Mouse (Mus musculus): ENCODE data around the gene Madcam1. TPM values are rescaled to one million over a fixed set of nuclear protein-coding genes. Genes with fewer than 3 reads are reported as not detected.
A peak's percentile ranks its signal among the peaks of the same experiment; 100 is the strongest.
"Not testable (repeated sequence)": the region's sequence is repeated elsewhere in the genome, so short reads cannot be mapped to it uniquely, and the experiment has no call there.

The Madcam1 gene
- polyA plus RNA-seq, 1 experiment from 2014 or later, result not detected

GRCm38 (mm10) chr10:79701443-79702129 lies 37.2 kb downstream of the Madcam1 start:
- H3K27me3 ChIP-seq, result no peaks in the 10 kb centered on the region
- ChIA-PET CTCF (interaction anchor here (1.8 kb wide), 1 partner anchor 18 kb away, joined by 7 read pairs; no protein-coding TSS in a partner anchor), POLR2A (no interaction called here)
- no peak for DNase-seq (ENCODE audit: low read depth, low spot score)
- TF ChIP-seq CTCF (IDR thresholded peaks at IDR 0.05), result no peak
- ATAC-seq, result no peak
- in situ Hi-C loops (cut with MboI; ENCODE audit: low pct_unique_long_range_greater_than_20kb), result no loop called here

- CTCF ChIA-PET, result interaction anchor here (3.8 kb wide), 1 partner anchor 9 kb away, joined by 15 read pairs; no protein-coding TSS in a partner anchor
- DNase-seq (ENCODE audit: low read depth, low spot score); in situ Hi-C loops (cut with MboI; ENCODE audit: low pct_unique_long_range_greater_than_20kb); POLR2A ChIA-PET; H3K27me3 ChIP-seq; ATAC-seq: not testable (repeated sequence)
These were observed 38.6 kb downstream of the Madcam1 start for GRCm38 (mm10) chr10:79702970-79703369.

DNA sequence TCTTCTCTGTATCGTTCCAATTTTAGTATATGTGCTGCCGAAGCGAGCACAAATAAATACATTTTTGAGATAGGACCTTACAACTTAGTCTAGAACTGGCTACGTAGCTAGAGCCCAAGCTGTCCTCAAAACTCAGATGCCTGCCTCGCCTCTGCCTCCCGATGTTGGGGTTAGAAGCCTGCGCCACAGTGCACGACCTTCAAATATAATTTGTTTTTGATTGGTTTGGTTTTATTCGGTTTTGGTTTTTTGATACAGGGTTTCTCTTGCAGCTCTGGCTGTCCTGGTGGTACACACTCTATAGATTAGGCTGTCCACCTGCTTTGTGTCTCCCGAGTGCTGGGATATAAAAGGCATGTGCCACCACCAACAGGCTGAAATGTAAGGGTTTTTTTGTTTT lies 39.2 kb downstream of the Madcam1 start:
- ChIA-PET POLR2A (interaction anchor here (0.6 to 2.1 kb wide), 5 partner anchors 11 to 63 kb away, joined by 3 to 9 read pairs (median 4); partner anchors contain the start of gene Cdc34), CTCF (interaction anchor here (0.8 to 3.8 kb wide), 2 partner anchors 10 to 20 kb away, joined by 3 to 15 read pairs; no protein-coding TSS in a partner anchor)
- ATAC-seq, result no peak
- DNase-seq (ENCODE audit: low read depth, low spot score), result no peak
- H3K27me3 ChIP-seq, result no peaks in the 10 kb centered on the region
- in situ Hi-C loops (cut with MboI; ENCODE audit: low pct_unique_long_range_greater_than_20kb), result no loop called here
- no peak for TF ChIP-seq CTCF (IDR thresholded peaks at IDR 0.05)

DNA sequence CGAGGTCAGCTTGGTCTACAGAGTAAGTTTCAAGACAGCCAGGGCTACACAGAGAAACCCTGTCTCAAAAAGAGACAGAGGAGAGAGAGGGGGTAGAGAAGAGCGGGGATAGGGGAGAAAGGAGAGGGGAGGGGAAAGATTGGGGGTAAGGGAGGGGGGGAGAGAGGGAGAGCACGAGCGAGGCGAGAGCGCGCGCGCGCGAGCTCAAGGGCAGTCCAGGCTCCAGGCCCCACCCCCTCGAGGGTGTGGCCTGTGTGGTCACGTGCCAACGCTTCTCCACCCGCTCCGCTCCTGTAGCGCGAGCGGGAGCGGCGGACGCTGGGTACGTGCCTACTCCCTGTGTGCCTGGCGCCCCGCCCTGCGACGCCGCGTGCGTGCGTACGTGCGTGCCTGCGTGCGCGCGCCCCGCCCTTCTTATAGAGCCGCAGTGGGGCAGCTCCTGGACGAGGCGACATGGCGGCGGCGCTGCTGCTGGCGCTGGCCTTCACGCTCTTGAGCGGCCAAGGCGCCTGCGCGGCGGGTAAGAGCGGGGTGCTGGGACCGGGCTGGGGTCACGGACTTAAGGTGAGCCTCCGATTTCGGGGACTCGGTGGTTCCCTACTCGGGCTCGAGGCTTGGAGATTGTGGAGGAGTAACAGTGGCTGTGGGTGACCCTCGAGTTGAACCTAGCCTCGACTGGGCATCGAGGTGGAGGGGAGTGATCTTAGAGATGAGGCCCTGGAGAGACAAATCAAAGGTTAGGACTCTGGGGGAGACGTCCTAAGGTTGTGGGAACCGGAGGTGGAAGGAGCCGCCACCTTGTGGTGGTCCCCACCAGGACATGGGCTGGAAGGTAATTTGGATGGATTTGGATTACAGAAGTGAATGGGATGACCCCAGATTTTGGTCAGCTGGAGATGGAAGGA lies 40.0 kb downstream of the Madcam1 start, which contains the start of gene Bsg:
TSS of gene Bsg (plus strand) at position 427 of the 905 bp plus-strand sequence.
- peak; percentile 89 for ATAC-seq
- CTCF ChIA-PET, result interaction anchor here (0.8 to 3.8 kb wide), 3 partner anchors 11 to 29 kb away, joined by 3 to 15 read pairs (median 3); no protein-coding TSS in a partner anchor
- POLR2A ChIA-PET, result interaction anchor here (0.6 to 2.1 kb wide), 6 partner anchors 11 to 98 kb away, joined by 3 to 9 read pairs (median 4); partner anchors contain the start of gene Cdc34
- peak; percentile 76 for DNase-seq (ENCODE audit: low read depth, low spot score)
- no peak for TF ChIP-seq CTCF (IDR thresholded peaks at IDR 0.05)
- H3K27me3 ChIP-seq, result no peaks in the 10 kb centered on the region
- in situ Hi-C loops (cut with MboI; ENCODE audit: low pct_unique_long_range_greater_than_20kb), result no loop called here

DNA sequence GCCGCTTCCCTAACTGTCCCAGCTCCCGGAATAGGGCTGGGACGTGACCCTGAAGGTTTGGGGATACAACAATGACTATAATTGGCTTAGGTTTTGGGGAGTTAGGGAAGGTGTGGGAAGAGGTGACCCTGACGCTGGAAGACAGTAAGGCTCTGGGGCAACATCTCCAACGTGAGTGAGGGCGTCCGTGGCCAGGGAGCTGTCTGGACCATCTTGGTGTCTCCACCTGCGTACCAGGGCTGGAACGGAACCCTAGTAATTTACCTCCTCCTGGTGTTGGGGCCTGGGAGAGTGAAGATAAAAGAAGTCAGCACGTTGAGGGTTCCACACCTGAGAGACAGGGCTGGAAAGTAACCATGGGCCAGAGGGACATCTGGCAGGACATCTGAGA lies 40.6 kb downstream of the Madcam1 start:
- no peak for DNase-seq (ENCODE audit: low read depth, low spot score)
- ATAC-seq, result no peak
- CTCF ChIA-PET, result interaction anchor here (1.0 to 3.8 kb wide), 3 partner anchors 11 to 75 kb away, joined by 3 to 15 read pairs (median 4); no protein-coding TSS in a partner anchor
- in situ Hi-C loops (cut with MboI; ENCODE audit: low pct_unique_long_range_greater_than_20kb), result no loop called here
- POLR2A ChIA-PET, result interaction anchor here (1.3 to 2.1 kb wide), 3 partner anchors 10 to 23 kb away, joined by 3 to 9 read pairs (median 4); partner anchors contain the start of gene Cdc34
- TF ChIP-seq CTCF (IDR thresholded peaks at IDR 0.05), result no peak
- H3K27me3 ChIP-seq, result no peaks in the 10 kb centered on the region

DNA sequence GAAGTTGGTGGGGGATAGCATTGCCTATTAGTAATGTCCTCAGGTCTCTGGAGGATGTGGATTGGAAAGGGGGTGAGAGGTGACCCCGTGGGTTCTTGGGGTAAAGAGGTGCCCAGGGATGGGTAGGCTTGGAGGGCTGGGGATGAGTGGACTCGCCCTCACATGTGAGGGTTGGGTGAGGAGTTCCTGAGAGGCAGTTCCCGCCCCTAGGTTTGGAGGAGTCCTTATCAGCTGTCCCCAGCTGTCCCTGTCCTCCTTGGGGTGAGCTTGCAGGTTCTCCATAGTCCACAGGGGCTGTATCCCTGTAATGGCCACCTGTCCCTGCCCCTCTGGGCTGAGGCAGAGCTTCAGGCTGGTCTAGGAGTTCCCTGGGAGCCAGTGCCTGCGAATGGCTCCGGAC lies 41.6 kb downstream of the Madcam1 start:
- TF ChIP-seq CTCF (IDR thresholded peaks at IDR 0.05), result no peak
- no peaks in the 10 kb centered on the region for H3K27me3 ChIP-seq
- DNase-seq (ENCODE audit: low read depth, low spot score), result no peak
- ChIA-PET CTCF (interaction anchor here (1.0 to 3.8 kb wide), 3 partner anchors 10 to 74 kb away, joined by 3 to 15 read pairs (median 4); no protein-coding TSS in a partner anchor), POLR2A (interaction anchor here (1.5 kb wide), 1 partner anchor 9 kb away, joined by 4 read pairs; no protein-coding TSS in a partner anchor)
- in situ Hi-C loops (cut with MboI; ENCODE audit: low pct_unique_long_range_greater_than_20kb), result no loop called here
- ATAC-seq, result no peak

- in situ Hi-C loops (cut with MboI; ENCODE audit: low pct_unique_long_range_greater_than_20kb), result no loop called here
- CTCF ChIA-PET, result interaction anchor here (1.2 to 3.8 kb wide), 2 partner anchors 11 to 13 kb away, joined by 3 to 15 read pairs; no protein-coding TSS in a partner anchor
- POLR2A ChIA-PET, result interaction anchor here (1.5 kb wide), 1 partner anchor 8 kb away, joined by 4 read pairs; no protein-coding TSS in a partner anchor
These were observed 42.2 kb downstream of the Madcam1 start for GRCm38 (mm10) chr10:79706406-79707094.

GRCm38 (mm10) chr10:79707162-79707561 lies 42.8 kb downstream of the Madcam1 start:
- ChIA-PET CTCF (no interaction called here), POLR2A (interaction anchor here (1.5 kb wide), 1 partner anchor 8 kb away, joined by 4 read pairs; no protein-coding TSS in a partner anchor)
- no peaks in the 10 kb centered on the region for H3K27me3 ChIP-seq
- DNase-seq (ENCODE audit: low read depth, low spot score) (no peak), ATAC-seq (no peak)
- in situ Hi-C loops (cut with MboI; ENCODE audit: low pct_unique_long_range_greater_than_20kb), result no loop called here
- no peak for TF ChIP-seq CTCF (IDR thresholded peaks at IDR 0.05)

More at GRCm38 (mm10) chr10:79706406-79707094, 42.2 kb downstream of the Madcam1 start:
- no peak for ATAC-seq
- no peaks in the 10 kb centered on the region for H3K27me3 ChIP-seq
- DNase-seq (ENCODE audit: low read depth, low spot score), result no peak
- TF ChIP-seq CTCF (IDR thresholded peaks at IDR 0.05), result no peak

GRCm38 (mm10) chr10:79707759-79708158 lies 43.4 kb downstream of the Madcam1 start:
- ChIA-PET CTCF (no interaction called here), POLR2A (no interaction called here)
- peak; percentile 33 for ATAC-seq
- no peak for DNase-seq (ENCODE audit: low read depth, low spot score)
- in situ Hi-C loops (cut with MboI; ENCODE audit: low pct_unique_long_range_greater_than_20kb), result no loop called here
- H3K27me3 ChIP-seq, result no peaks in the 10 kb centered on the region
- no peak for TF ChIP-seq CTCF (IDR thresholded peaks at IDR 0.05)

GRCm38 (mm10) chr10:79708668-79709067 lies 44.3 kb downstream of the Madcam1 start:
- H3K27me3 ChIP-seq, result no peaks in the 10 kb centered on the region
- in situ Hi-C loops (cut with MboI; ENCODE audit: low pct_unique_long_range_greater_than_20kb), result no loop called here
- ATAC-seq (no peak), DNase-seq (ENCODE audit: low read depth, low spot score) (no peak)
- POLR2A ChIA-PET, result no interaction called here
- TF ChIP-seq CTCF (IDR thresholded peaks at IDR 0.05), result no peak
- CTCF ChIA-PET, result no interaction called here
